Mouse (Mus musculus) layer of hippocampus, adult 9-11 months (tissue): ENCODE results near the gene Cog5.
A peak's percentile ranks its signal among the peaks of the same experiment; 100 is the strongest.

Experiments
- DNase-seq: peaks from one replicate; pipeline ENCODE4 v3.0.0; 2022

Gene Cog5

GRCm38 (mm10) chr12:31944405-31944804 is 289.7 kb downstream of the Cog5 start:
- no peak for DNase-seq

GRCm38 (mm10) chr12:31947476-31947875 is 292.8 kb downstream of the Cog5 start:
- no peak for DNase-seq

- DNase-seq: no peak
These were observed 293.7 kb downstream of the Cog5 start for GRCm38 (mm10) chr12:31948101-31949000.

- peak; percentile 93 for DNase-seq
These were observed 294.6 kb downstream of the Cog5 start for GRCm38 (mm10) chr12:31949193-31949741.

- peak; percentile 100 for DNase-seq
These were observed 295.3 kb downstream of the Cog5 start, which contains the start of gene Hbp1 for GRCm38 (mm10) chr12:31949759-31950658. Gene Hbp1, minus strand, starts transcription at chr12:31950535.

GRCm38 (mm10) chr12:31950659-31951031 is 296.0 kb downstream of the Cog5 start:
- no peak for DNase-seq

GRCm38 (mm10) chr12:31955843-31956242 is 301.2 kb downstream of the Cog5 start:
- no peak for DNase-seq

GRCm38 (mm10) chr12:31964074-31964473 is 309.4 kb downstream of the Cog5 start:
- peak; percentile 59 for DNase-seq

GRCm38 (mm10) chr12:31965517-31966212 is 311.0 kb downstream of the Cog5 start:
- peak; percentile 71 for DNase-seq

- no peak for DNase-seq
These were observed 311.7 kb downstream of the Cog5 start for GRCm38 (mm10) chr12:31966405-31966804.

GRCm38 (mm10) chr12:31967536-31967935 is 312.9 kb downstream of the Cog5 start:
- DNase-seq: no peak

- no peak for DNase-seq
These were observed 314.4 kb downstream of the Cog5 start for GRCm38 (mm10) chr12:31969111-31969510.

GRCm38 (mm10) chr12:31971547-31971946 is 316.9 kb downstream of the Cog5 start:
- DNase-seq: no peak

- DNase-seq: peak; percentile 80
These were observed 319.0 kb downstream of the Cog5 start for GRCm38 (mm10) chr12:31973473-31974172.

GRCm38 (mm10) chr12:31976544-31976943 is 321.9 kb downstream of the Cog5 start:
- no peak for DNase-seq

- DNase-seq: no peak
These were observed 323.0 kb downstream of the Cog5 start for GRCm38 (mm10) chr12:31977613-31978195.

- DNase-seq: no peak
These were observed 328.6 kb downstream of the Cog5 start for GRCm38 (mm10) chr12:31983238-31983637.

GRCm38 (mm10) chr12:31983769-31984168 is 329.1 kb downstream of the Cog5 start:
- DNase-seq: no peak

- DNase-seq: no peak
These were observed 329.5 kb downstream of the Cog5 start for GRCm38 (mm10) chr12:31984206-31984605.

GRCm38 (mm10) chr12:31984664-31985063 is 330.0 kb downstream of the Cog5 start:
- DNase-seq: no peak

GRCm38 (mm10) chr12:31985738-31986137 is 331.1 kb downstream of the Cog5 start:
- DNase-seq: no peak

GRCm38 (mm10) chr12:31986463-31986862 is 331.8 kb downstream of the Cog5 start:
- no peak for DNase-seq
